Mouse (Mus musculus) kidney, postnatal 0 days (tissue): ENCODE data around the gene Unk. TPM values are rescaled to one million over a fixed set of nuclear protein-coding genes. Genes with fewer than 3 reads are reported as not detected.

ENCODE experiments used
- ATAC-seq: fragments of 200-750 bp; cut with Nextera tagmentation; replicated peaks from 2 replicates; pipeline ENCODE4 v1.8.0; 2017; ENCODE audit warnings: low read depth, moderate number of reproducible peaks, moderate TSS enrichment, moderate library complexity; ENCODE audit not compliant: low FRiP score
- DNase-seq: peaks from one replicate; pipeline ENCODE4 v3.0.0-alpha.2; 2016; ENCODE audit warnings: low spot score
- H3K27ac ChIP-seq: fragments of 300-500 bp; sonication (generic); 2 replicates; pipeline ENCODE4 v1.5.1; 2014; ENCODE audit warnings: mild to moderate bottlenecking
- H3K27me3 ChIP-seq: fragments of 300-500 bp; sonication (generic); 2 replicates; pipeline ENCODE4 v1.6.1; 2014; ENCODE audit warnings: low read length, mixed read lengths; ENCODE audit not compliant: insufficient read depth
- H3K36me3 ChIP-seq: fragments of 300-500 bp; sonication (generic); 2 replicates; pipeline ENCODE4 v1.6.1; 2014; ENCODE audit warnings: low read length, mixed read lengths; ENCODE audit not compliant: insufficient read depth
- H3K4me1 ChIP-seq: fragments of 300-500 bp; sonication (generic); replicated peaks from 2 replicates; pipeline ENCODE4 v1.6.1; 2014; ENCODE audit warnings: antibody characterized with exemption, low read length, mixed read lengths; ENCODE audit not compliant: insufficient read depth
- H3K4me2 ChIP-seq: fragments of 300-500 bp; sonication (generic); 2 replicates; pipeline ENCODE4 v1.6.1; 2014; ENCODE audit warnings: mild to moderate bottlenecking, low read length, moderate library complexity, mixed read lengths
- H3K4me3 ChIP-seq: fragments of 300-500 bp; sonication (generic); replicated peaks from 2 replicates; pipeline ENCODE4 v1.5.1; 2014; ENCODE audit warnings: low read depth, low read length
- H3K9ac ChIP-seq: fragments of 300-500 bp; sonication (generic); 2 replicates; pipeline ENCODE4 v1.6.1; 2014; ENCODE audit warnings: low read depth, low read length
- H3K9me3 ChIP-seq: fragments of 300-500 bp; sonication (generic); replicated peaks from 2 replicates; pipeline ENCODE4 v1.6.1; 2016; ENCODE audit warnings: low read length, inconsistent platforms, mixed read lengths
- CTCF ChIP-seq: IDR thresholded peaks from 2 replicates; pipeline ENCODE4 v1.5.1; 2016; ENCODE audit warnings: antibody characterized with exemption, low read depth, mild to moderate bottlenecking, moderate library complexity
- WGBS: fragments of 180-500 bp; shearing (Covaris S2); extraction: QIAGEN DNeasy Blood & Tissue Kit; methylation state at CpG from one replicate; pipeline ENCODE4 v1.1.7; 2014; 5-methylcytosine and 5-hydroxymethylcytosine counted together
- polyA plus RNA-seq: library from polyadenylated mRNA; unstranded; fragments of >200 nt; fragmentation: Nextera tagmentation; extraction: Ambion mirVana; gene quantifications from 2 replicates; pipeline ENCODE4 v1.2.1, GENCODE M21; 2015

Unk gene
- polyA plus RNA-seq = 21.4 and 23.3 TPM in 2 replicates

- Histone ChIP-seq H3K4me1 (peaks cover 10% of the 10 kb centered on the region), H3K9me3 (no peaks in the 10 kb centered on the region), H3K4me3 (peak within 1 kb of the TSS; percentile 69), H3K9ac (peak within 1 kb of the TSS; percentile 83), H3K36me3 (no peaks in the 10 kb centered on the region), H3K27ac (peak within 1 kb of the TSS; percentile 99), H3K4me2 (peak within 1 kb of the TSS; percentile 67), H3K27me3 (no peaks in the 10 kb centered on the region)
- no peak for TF ChIP-seq CTCF
- DNase-seq (peak; percentile 99), ATAC-seq (peak; percentile 96)
- WGBS = under 1% methylated on average over 65 of the region's 67 CpGs
Measured at GRCm38 (mm10) chr11:116030088-116030897, at the start of gene Unk. Unk (plus strand) TSS chr11:116030322.

GRCm38 (mm10) chr11:115982472-115982871 lies 47.6 kb upstream of the Unk start:
- DNase-seq (no peak), ATAC-seq (no peak)
- H3K4me1 ChIP-seq = no peaks in the 10 kb centered on the region
- H3K36me3 ChIP-seq = no peaks in the 10 kb centered on the region
- no peaks in the 10 kb centered on the region for H3K27me3 ChIP-seq
- no peak overlapping the region for H3K4me3 ChIP-seq
- TF ChIP-seq CTCF = no peak
- H3K9me3 ChIP-seq = no peaks in the 10 kb centered on the region
- no peak overlapping the region for H3K27ac ChIP-seq
- H3K9ac ChIP-seq = no peak overlapping the region
- WGBS = 86% methylated on average over 15 of the region's 15 CpGs
- no peak overlapping the region for H3K4me2 ChIP-seq

GRCm38 (mm10) chr11:115983291-115983690 lies 46.8 kb upstream of the Unk start:
- 83% methylated on average over 8 of the region's 8 CpGs for WGBS
- no peak for ATAC-seq
- H3K27me3 ChIP-seq = no peaks in the 10 kb centered on the region
- H3K9ac ChIP-seq = no peak overlapping the region
- H3K4me2 ChIP-seq = no peak overlapping the region
- no peaks in the 10 kb centered on the region for H3K36me3 ChIP-seq
- no peaks in the 10 kb centered on the region for H3K4me1 ChIP-seq
- H3K4me3 ChIP-seq = no peak overlapping the region
- no peak overlapping the region for H3K27ac ChIP-seq
- H3K9me3 ChIP-seq = no peaks in the 10 kb centered on the region
- no peak for DNase-seq
- no peak for TF ChIP-seq CTCF

- Histone ChIP-seq H3K4me2 (peak overlapping the region; percentile 13; the same call in 1 of the 2 replicates), H3K9me3 (no peaks in the 10 kb centered on the region), H3K27ac (no peak overlapping the region), H3K27me3 (no peaks in the 10 kb centered on the region), H3K36me3 (no peaks in the 10 kb centered on the region), H3K4me3 (no peak overlapping the region), H3K9ac (0 out of 2 replicates have a peak overlapping the region, but pooled peaks have one; percentile 19), H3K4me1 (no peaks in the 10 kb centered on the region)
- DNase-seq = no peak
- no peak for ATAC-seq
- 48% methylated on average over 15 of the region's 15 CpGs for WGBS
- TF ChIP-seq CTCF = no peak
Measured at GRCm38 (mm10) chr11:115989686-115990085, 40.4 kb upstream of the Unk start.

- no peak for TF ChIP-seq CTCF
- Histone ChIP-seq H3K27ac (no peak overlapping the region), H3K36me3 (no peaks in the 10 kb centered on the region), H3K9ac (no peak overlapping the region), H3K4me2 (no peak overlapping the region), H3K9me3 (no peaks in the 10 kb centered on the region), H3K4me1 (no peaks in the 10 kb centered on the region), H3K27me3 (no peaks in the 10 kb centered on the region), H3K4me3 (no peak overlapping the region)
- no peak for ATAC-seq
- DNase-seq = no peak
- 71% methylated on average over 4 of the region's 4 CpGs for WGBS
Measured at GRCm38 (mm10) chr11:115992098-115992497, 38.0 kb upstream of the Unk start.

GRCm38 (mm10) chr11:115995256-115995655 lies 34.9 kb upstream of the Unk start:
- DNase-seq (no peak), ATAC-seq (no peak)
- no peaks in the 10 kb centered on the region for H3K9me3 ChIP-seq
- WGBS = 93% methylated on average over 3 of the region's 3 CpGs
- no peak overlapping the region for H3K4me2 ChIP-seq
- no peak overlapping the region for H3K4me3 ChIP-seq
- TF ChIP-seq CTCF = no peak
- no peak overlapping the region for H3K27ac ChIP-seq
- no peaks in the 10 kb centered on the region for H3K36me3 ChIP-seq
- no peaks in the 10 kb centered on the region; the same call in 1 of the 2 replicates for H3K27me3 ChIP-seq
- no peaks in the 10 kb centered on the region for H3K4me1 ChIP-seq
- no peak overlapping the region for H3K9ac ChIP-seq
